Mouse (Mus musculus) T-helper 17 cell (primary cell): ENCODE measurements around the gene Pmf1.

Source experiments
- in situ Hi-C, 2 experiments: fragments of 300-600 bp; cut with MboI, MseI; formaldehyde crosslinking; loops; 1 replicate in 1 of 2; 2 replicates in 1 of 2; pipeline ENCODE4 v1.15.1; 2025; ENCODE audit warnings: high pct_unique_total_duplicates in 2 of 2

Pmf1 gene

DNA sequence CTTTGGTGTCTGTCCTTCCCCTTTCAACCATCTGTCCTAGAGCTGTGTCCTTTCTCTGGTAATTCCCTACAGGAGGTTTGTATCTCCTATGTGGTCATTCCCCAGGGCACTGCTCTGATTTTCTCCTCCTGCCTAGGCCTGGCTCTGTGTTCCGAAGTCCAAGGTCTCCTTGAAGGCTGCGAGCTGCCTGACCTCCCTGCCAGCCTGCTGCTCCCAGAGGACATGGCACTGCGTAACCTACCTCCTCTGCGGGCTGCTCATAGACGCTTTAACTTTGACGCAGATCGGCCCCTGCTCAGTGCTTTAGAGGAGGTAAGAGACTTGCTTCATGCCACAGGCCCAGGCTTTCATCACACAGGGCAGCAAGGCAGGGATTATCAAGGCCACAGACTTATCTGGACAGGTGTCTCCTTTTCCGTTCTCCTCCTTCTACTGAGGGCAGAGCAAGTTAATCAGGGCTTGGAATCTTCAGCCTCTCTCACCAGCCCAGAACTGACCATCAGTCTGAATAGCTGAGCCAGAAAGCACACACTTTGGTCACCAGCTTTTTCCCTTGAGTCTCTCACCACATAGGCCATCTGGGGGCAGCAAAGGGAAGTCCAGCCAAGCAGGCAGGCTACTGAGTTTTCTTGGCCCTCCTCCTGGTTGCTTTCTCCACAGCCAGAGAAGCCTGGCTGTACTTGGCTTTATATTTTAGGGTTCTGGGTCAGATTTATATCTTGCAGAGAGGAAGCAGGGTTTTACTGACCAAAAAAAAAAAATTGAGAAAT, 55.5 kb downstream of the Pmf1 start:
- in situ Hi-C loops = loop anchor here in 1 of 2 experiments (10.0 kb wide), 1 partner anchor 340 kb away; no protein-coding TSS in a partner anchor

DNA sequence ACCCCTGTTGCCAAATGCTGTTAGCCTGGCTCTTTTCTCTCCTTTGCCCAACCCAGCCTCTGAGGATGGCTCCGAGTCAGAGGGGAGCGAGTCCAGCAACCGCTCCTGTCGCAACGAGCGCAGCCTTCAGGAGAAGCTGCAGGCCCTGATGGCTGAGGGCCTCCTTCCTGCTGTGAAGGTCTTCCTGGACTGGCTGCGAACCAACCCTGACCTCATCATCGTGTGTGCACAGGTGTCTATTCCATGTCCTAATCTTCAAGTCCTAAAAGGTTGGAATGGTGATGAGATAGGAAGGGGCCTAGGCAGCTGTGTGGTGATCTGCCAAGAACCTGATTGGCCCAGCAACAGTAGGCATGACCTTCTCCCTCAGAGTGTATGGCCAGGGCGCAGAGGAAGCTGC, 57.2 kb downstream of the Pmf1 start:
- in situ Hi-C loops = loop anchor here in 1 of 2 experiments (10.0 kb wide), 1 partner anchor 342 kb away; no protein-coding TSS in a partner anchor

DNA sequence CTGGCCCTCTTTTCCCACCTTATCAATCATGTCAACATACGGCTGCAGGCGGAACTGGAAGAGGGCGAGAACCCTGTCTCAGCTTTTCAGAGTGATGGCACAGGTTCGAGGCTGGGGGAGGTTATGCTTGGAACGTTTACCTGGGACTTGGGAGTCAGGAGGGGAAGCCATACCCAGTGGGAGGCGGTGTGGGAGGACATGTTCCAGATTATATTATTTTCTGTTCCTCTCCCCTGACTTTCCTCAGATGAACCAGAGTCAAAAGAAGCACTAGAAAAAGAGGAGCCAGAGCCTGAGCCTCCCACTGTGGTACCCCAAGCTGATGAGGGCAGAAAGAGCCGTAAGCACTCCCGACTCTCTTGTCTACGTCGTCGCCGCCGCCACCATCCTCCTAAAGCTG, 59.4 kb downstream of the Pmf1 start:
- in situ Hi-C loops = loop anchor here in 1 of 2 experiments (10.0 kb wide), 1 partner anchor 344 kb away; no protein-coding TSS in a partner anchor
